Mouse (Mus musculus) right cerebral cortex, postnatal 25 days (tissue): Measurements from ENCODE around the gene Hes6.
A peak's percentile ranks its signal among the peaks of the same experiment; 100 is the strongest.

Source experiments
- DNase-seq: peaks from one replicate; pipeline ENCODE4 v3.0.0; 2022

The Hes6 gene

DNA sequence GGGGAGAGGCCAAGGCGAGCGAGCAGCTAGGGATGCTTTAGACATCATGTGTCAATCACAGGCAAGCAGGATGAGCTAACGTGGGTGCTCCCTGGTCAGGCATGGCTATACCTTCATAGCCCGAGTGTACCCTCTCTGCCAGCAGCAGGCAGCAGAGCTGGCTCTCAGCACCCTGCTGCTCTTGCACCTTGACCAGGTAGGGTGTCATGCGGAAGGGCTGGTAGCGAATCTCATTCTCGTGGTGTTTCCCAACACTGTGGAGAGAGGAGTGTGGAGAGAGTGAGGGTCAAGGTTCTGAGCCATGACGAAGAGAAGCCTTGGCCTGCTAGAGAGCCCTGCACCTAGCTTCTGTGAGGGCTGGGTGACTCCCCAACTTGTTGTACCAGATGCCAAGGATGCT is 25.9 kb upstream of the Hes6 start:
- no peak for DNase-seq

DNA sequence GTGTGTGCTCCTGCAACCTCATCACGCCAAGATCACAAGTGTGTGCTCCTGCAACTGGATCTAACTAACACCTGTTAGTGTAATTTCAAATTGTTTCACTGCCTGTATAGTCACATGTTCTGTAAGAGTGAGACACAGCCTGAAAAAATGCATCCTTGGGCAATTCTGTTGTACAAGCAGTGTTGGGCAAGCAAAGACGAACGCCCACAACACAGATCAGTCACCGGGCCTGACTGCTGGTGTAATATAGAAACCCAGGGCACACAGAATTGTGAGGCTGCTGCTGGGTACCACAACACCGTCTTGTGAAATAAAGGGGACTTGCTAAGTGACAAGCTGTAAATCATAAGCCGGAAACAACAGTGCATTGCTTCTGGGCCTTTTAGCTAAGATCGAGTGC is 23.7 kb upstream of the Hes6 start:
- no peak for DNase-seq

DNA sequence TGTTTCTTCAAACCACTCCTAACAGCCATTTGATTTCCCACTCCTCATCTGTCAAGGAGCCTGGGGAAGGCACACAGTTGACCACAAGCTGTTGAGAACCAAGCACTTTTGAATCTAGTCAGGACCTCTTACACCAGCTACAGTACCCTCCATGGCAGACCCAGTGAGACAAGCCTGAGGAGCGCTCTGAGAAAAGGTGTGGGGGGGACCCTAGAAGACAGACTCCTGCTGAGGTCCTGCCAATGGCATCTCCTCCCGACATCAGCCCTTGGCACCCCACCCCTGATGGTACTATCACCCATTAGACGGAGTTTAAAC is 23.2 kb upstream of the Hes6 start:
- no peak for DNase-seq

DNA sequence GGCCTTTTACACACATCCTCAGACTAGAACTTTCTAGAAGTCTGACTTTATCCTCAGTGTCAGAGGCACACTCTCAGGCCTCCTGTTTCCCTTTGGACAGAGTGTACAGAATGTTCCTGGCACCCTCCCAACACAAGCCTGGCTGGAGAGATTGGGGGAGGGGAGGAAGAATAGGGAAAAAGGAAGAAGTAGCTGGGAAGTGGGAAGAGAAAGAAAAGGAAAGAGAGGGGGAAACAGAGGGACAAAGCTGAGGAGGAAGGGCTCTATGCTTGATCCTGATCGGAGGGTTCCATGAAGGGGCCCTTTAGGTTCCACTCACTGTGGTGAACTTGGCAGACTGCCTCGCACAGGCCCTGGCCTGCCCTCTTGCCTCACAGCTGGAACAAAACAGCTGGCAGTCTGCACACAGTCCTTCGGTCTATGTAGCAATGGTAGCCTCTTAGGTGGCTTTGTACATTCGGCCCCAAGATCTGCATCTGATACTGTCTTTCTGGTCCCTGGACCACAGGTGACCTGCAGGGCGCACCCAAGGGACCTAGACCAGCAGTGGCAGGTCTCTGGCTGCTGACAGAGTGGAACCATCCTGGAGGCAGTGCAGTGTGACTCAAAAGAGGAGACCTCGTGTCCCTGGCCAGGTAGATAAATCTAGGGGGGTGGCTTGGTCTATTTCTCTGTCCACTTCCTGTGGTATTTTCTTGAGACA is 22.7 kb upstream of the Hes6 start:
- no peak for DNase-seq

DNA sequence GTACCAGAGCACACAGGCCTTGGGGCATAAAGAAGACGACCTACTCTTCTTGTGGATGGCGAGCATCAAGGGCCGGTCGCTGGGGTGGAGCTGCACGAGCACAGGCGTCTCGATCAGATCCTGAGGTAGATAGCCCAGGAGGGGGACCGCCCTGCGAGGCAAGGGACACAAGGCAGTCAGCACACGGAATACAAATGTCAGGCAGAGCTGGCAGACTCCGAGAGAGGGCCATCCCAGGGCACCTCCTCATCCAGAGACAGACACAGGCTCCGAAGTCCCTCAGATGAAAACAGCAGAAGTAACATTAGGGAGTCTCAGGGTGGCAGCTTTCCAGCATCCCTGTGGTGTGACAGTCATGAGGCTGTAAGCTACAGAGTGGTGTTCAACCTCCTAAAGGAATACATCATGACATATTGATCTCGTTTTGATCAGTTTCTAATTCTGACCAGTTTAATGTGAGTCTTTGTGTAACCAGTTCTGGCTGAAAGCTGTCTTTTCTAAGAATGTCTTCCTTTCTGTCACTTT is 21.8 kb upstream of the Hes6 start:
- DNase-seq: no peak

DNA sequence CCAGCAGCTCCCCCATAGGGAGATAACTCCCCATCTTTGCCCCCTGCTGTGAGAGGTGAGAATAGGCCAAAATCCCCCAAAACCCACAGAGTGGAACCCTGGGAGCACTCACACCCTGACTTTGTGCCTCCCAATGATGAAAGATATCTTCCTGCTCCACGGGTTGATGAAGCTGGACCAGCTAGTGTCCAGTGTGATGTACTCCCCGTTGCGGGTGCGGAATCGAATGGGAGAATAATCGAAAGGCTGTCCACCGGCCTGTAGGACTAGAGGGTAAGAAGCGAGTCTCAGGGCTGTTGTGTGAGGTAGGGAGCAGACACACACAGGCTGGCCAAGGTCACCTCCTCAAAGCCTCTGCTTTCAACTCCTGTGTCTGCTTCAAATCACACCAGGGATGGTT is 21.1 kb upstream of the Hes6 start:
- DNase-seq: no peak

DNA sequence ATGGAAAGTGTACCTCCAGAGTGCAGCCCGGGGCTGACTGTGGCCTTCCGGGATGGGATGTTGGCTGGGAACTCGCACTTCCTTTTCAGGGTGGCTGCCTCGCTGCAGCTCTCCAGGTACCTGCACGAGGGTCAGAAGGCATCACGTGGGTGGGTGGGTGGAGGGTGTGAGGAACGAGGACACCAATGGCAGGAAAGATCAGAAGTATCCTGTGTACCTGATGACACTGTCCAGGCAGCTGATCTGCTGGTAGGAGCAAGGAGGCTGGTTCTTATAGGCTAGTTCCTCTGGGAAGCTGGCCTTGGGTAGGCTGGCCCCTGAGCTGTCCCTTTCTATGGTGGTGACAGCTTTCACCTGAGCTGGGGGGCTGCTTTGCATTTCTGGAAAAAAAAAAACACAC is 16.9 kb upstream of the Hes6 start:
- no peak for DNase-seq

DNA sequence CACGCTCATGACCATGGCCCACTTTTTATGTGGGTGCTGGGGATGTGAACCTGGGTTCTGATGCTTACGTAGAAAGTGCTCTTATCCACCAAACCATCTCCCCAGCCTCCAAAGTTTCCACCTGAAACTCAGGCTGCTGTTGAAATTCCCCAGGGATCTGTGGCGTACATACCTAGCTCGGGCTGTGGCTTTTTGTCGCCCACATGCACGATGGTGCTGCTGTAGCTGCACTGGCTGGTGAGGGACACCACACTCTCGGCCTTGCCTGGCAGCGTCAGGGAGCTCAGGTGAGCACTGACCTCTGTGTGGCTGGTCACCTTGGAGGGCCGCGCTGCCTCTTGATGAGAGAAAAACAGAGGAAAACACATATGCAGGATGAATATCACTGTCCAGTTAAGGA is 15.4 kb upstream of the Hes6 start:
- no peak for DNase-seq

DNA sequence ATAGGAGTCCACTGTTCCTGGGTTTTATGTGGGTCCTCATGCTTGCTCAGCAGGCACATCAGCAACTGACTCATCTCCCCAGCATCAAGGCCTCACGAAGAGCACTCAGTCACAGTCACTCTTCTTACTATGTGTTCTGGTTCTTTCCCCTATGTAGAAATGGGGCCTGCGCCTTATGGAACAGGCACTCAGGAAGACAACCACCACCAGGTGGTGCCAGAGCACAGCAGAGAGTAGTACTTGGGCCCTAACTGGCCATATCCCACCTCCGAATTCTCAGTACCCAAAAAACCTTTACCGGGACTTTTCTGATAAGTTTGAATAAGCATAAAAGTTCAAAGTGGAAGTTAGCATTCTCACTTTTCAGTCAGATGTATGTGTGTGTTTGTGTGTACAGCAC is 14.8 kb upstream of the Hes6 start:
- DNase-seq: peak; percentile 71

DNA sequence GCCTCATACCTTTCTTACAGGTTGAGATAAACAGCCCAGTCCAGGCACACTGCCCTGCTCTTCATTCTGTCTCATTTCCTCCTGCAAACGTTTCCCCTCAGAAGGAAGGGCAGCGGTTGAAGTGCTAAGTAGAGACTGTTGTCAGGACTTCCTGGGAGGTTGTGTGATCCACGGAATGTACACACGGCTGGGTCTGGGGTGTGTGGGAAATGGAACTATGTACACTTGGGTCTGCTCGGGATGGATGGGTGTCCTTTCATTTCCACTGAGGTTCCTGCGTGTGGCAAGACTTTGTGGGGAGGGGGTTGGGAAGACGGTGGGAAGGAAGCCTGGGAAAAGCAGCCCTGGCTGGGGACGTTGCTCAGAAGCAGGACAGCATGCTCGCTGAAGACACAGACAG is 12.6 kb upstream of the Hes6 start:
- no peak for DNase-seq

DNA sequence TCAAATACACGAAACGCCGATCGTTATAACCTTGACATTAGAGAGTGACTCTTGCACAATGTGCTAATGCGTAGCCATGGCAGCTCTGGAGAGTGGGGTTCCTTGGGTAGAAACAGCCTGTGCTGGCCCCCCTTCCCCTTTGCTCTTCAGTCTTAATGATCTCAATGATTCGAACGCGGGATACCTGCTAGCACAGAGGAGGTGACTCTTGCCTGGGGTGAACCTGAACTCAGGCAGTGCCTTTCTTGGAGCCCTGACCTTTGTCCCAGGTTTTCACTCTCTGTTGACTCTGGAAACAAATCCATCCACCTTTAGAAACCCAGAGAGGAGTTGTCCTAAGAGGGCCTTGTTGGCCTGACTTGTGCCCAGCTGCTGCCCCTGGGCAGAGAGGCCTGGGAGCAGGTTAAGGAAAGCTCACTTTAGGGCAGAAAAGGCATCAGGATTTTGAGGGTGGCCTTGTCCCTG is 6.8 kb upstream of the Hes6 start:
- DNase-seq: no peak

DNA sequence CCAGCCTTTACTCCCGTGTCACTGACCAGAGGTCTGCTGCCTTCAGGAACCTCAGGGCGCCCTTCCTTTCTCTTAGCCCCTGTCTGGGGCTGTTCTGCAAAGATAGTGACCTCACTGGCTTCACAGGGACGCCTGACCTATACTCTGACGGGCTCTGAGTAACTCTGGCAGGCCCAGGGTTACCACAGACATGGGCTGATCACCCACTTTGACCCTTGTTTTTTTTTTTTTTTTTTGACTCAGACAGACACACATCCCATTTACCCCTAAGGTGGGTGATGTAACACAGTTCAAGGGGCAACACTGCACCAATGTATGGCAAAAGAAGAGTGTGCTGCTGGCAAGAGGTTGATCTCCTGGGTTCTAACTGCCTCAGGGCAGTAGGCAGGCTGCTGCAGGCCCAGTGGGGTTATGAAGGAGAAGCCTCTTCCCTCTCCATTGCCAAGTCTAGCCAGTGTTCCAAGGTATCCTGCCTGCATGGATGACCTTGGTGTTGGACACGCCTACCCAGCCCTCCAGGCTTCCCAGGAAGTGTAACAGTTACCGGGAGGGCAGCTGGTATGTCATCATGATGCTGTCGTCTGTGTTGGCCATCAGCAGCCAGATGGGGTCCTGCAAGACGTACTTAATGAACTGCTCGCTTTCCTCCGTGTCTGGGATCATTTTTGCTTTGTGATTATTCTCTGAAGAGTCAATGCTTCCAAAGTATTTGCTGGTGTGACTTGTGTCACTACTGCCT is 6.2 kb upstream of the Hes6 start:
- DNase-seq: no peak

DNA sequence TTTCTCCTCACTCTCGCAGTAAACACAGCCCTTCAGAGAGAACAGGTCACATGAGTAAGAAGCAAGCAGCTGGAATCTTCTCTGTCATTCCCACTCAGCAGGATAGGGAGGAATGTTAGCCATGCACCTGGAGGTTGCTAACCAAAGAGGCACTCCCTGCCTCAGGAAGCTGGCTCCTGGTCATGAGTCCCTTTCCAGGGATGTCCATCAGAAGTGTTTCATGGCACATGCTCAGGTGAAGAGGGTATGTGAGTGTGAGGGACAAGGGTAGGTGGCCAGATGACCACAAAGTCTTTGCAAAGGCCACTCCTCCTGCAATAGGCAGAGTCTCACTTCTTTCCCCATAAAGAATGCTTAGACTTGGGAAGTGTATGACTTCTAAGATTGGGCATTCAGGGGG is 4.2 kb upstream of the Hes6 start:
- no peak for DNase-seq

DNA sequence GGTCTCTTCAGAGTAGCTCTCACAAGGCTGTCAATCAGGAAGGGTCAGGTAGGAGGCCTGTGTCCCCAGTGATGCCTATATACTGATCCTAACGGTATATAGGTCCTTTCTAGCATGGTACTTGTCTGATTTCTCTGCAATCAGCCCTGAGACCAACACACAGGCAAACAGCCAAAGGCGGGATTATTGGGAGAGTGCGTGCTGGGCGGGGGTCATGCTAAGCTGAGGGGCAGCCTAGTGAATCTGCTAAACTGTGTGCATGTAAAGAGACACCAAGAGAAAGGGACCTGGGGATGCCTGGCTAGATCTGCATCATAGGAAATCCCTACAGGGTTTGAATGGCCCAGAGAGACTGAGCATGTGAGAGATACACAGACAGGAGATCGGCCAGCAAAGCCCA is 1.5 kb upstream of the Hes6 start:
- no peak for DNase-seq

DNA sequence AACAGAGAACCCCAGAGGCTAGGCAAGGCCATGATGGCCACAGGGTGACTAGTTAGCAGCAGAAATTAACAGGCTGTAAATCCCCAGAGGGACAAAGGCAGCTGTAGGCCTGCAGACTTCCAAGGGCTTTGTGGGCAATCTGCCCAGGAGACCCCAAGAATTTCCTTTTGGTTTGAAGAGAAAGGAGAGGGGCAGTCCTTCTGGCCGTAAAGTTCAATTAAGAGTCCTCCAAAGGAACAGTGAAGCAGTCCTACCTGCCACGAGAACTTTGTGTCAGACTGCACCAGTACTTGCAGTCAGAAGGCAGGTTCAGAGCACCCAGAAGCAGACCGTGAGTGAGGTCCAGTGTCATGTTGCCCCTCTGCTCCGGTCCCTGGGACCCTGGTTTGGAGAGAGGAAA is 1.1 kb upstream of the Hes6 start:
- no peak for DNase-seq

DNA sequence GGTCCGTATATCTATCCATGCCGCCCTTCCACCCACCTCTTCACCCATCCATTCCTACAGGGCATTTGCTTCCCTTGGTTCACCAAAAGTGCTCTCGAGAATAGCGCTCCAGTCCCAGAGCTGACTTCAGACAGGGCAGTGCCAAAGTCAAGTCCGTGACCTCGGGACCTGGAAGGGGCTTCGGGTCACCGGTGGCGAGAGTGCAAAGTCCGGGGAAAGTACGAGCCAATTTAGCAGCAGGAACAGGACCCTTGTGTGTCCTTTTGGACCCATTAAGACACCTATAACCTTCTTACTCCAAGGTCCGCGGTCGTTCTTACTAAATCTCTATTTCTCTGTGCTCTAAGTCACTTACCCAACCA is 321 bp downstream of the Hes6 start:
- DNase-seq: no peak

DNA sequence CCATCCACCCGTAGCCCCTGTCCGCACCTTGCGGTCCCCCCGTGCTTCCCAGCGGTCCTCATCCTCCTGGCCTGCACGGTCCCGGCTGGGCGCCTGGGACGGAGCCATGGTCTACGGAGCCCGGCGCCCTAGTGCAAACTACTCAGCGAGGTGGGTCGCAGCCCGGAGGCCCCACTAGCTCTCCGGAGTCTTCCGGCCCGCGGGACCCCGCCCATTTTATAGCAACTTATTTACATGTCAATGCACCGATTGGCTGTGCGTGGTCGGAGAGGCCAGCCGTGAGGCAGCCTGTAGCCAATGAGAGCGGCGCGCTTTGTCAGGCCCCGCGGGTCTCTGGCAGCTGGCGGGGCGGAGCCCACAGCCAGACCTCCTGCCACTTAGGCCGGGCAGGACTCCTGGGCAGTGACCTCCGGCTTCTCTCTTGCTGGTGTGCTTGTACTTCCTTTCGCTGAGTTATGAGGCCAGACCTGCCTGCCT is 770 bp downstream of the Hes6 start:
- DNase-seq: peak; percentile 90

DNA sequence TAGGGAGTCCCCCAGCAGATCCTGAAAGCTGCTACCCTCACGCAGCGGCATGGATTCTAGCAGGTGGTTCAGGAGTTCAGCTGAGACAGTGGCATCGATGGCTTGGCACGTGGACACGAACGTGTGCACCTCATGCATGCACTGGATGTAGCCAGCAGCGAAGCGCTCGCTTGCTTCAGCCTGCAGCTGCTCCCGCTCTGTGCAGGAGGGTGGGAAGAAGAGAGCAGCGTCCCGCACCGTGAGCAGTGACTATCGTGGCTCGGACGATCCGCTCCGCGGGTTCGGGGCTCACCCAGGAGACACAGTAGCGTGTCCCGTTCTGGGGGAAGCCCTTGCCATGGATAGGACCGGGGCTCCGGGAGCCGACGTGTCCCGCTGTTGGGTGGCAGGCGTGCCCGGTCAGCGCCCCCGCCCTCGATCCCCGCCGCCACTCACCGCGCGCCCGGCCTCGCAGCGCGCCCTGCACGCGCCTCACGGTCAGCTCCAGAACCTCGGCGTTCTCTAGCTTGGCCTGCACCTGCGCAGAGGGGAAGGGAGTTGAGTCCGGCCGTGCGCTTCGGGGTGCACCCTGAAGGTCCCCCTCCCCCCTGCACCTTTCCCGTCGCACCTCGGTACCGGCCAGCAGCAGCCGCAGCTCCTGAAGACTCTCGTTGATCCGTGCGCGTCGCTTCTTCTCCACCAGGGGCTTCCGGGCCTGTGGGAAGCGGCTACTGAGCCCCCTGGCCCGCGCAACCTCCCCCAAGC is 1.4 kb downstream of the Hes6 start:
- DNase-seq: peak; percentile 20

DNA sequence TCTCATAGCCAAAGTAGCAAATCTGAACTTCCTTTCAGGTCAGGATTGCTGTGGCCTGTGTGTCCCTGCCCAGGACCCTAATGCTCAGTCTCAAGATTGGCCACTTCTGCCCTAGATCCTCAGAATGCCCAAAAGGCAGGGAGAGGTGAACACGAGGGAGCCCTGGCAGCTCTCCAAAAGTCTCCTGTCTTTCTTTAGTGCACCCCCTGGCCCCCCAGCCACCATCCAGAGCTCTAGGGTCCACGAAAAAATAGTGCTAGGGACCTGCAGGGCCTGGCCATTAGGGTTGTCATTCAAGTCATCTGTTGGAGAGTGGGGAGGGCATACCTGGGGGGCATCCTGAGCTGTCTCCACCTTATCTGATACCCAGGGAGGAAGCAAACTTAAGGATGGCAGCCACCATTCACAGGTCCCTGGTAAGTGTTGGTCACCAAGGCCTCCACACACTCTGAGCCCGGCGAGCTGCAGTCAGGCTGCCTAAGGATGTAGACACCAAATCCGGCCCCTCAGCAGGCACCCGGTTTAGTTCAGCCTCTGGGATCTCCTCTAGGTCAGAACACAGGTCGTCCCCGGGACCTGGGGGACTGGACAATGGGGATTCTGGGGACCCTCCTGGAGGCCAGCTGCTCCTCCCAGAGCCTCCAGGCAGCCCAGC is 2.1 kb downstream of the Hes6 start:
- no peak for DNase-seq

DNA sequence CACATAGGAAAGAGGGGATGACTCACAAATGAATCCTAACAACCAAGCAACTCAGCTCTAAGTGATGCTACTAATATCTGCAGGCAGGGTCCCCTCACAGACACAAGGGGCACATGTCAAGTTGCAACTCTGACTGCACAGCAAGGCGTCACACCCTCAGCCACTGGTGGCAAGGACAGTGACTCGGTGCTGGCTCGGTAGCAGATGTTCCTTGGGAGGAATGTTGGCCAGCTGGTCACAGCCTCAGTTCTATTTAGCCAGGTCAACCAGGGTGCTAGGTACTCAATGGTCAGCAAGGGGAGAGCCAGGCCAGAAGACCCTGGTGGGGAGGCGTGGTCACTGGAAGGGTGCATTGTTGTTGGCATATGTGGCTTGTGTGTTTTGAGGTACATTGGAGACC is 6.0 kb downstream of the Hes6 start:
- DNase-seq: no peak

DNA sequence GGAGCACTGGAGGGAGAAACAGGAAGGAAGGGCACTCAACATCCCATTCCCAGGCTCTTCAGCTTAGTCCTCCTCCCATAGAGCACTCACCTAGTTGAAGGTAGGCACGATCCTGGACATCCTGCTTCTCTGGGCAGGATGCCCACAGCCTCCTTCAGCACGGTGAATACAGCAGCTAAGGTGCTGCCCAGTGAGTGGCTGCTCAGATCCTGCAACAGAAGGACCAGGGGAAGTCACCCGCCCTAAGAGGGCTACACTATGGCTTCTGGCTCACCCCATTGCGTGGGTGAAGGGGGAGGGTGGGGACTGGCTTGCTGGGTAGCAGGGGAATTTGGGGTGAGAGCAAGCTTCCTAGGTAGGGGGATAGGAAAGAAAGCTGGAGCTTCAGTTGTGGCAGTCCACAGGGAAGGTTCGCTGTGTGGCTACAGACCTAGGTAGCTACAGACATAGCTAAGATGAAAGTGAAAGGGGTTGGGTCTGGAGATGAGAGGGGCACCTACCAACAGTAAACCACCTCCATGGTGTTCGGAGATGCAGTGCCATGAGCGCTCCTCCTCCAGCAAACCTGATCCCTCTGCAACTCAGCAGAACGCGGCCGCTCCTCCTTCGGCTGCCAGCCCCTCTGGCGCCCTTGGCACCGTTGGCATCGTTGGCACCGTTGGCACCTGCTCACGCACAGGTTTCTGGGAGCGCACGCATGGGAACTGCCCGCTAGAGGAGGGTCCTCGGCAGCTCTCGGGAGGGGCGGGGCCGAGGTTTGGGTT is 8.2 kb downstream of the Hes6 start:
- DNase-seq: no peak

DNA sequence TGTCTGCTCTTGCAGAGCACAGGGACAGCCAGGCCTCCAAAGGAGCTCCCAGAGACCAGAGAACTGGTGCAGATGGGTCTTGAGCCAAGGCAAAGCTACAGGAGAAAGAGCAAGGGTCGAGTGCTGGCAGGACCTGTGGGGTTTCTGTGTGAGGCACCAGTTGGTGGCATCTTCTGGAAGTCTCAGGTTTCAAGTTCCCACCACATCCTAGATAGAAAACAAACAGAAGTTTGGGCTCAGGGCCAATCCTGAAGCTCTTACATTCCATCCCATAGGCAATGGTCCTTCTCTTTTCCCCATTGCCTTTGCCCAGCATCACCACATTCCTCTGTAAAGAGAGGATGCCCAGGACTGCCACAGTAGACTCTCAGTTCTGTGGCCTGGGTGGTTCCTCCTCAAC is 8.9 kb downstream of the Hes6 start:
- DNase-seq: no peak
